ENCODE assay signal across 20 mouse cellular contexts in genomic region chr9:117076785-117077184, GRCm38 (mm10).
DNase-seq lines count a peak whose midpoint lies in the region; ATAC-seq lines count a peak whose summit lies in the region.
"Had no signal": no experiment of that assay in that cellular context is flagged by ENCODE, and none has a peak within 500 bp of the region (broad histone marks: within the 10 kb centered on the region; RNA-seq: fewer than 3 reads in every experiment).

No protein-coding gene starts in this region.

- no peak overlapping the region for H3K4me2 ChIP-seq in intestine, embryonic 14.5 days (ENCODE audit: low read length)
- no peak overlapping the region for H3K4me2 ChIP-seq in intestine, embryonic 16.5 days (ENCODE audit: low read depth, low read length)
- no peak overlapping the region for H3K4me2 ChIP-seq in limb, embryonic 12.5 days
- H3K4me2 ChIP-seq in hindbrain, embryonic 16.5 days (ENCODE audit: low read length): no peak overlapping the region
- H3K4me2 ChIP-seq: heart, embryonic 15.5 days; midbrain, embryonic 15.5 days had no signal

- no peaks in the 10 kb centered on the region for H3K36me3 ChIP-seq in intestine, embryonic 14.5 days (ENCODE audit: control insufficient read depth, insufficient read depth, low read length)
- H3K36me3 ChIP-seq in intestine, embryonic 16.5 days (ENCODE audit: control insufficient read depth, insufficient read depth, low read length): no peaks in the 10 kb centered on the region
- no peaks in the 10 kb centered on the region for H3K36me3 ChIP-seq in limb, embryonic 12.5 days
- no peaks in the 10 kb centered on the region for H3K36me3 ChIP-seq in hindbrain, embryonic 16.5 days (ENCODE audit: control insufficient read depth, insufficient read depth, low read length)
- H3K36me3 ChIP-seq: heart, embryonic 15.5 days; midbrain, embryonic 15.5 days had no signal

- peak overlapping the region; percentile 18; the same call in 1 of the 2 replicates for H3K27ac ChIP-seq in intestine, embryonic 14.5 days (ENCODE audit: low read depth)
- H3K27ac ChIP-seq in intestine, embryonic 16.5 days (ENCODE audit: low read length): no peak overlapping the region
- H3K27ac ChIP-seq in limb, embryonic 12.5 days: peak overlapping the region; percentile 20; the same call in 1 of the 2 replicates
- H3K27ac ChIP-seq in hindbrain, embryonic 16.5 days (ENCODE audit: low read depth, low read length): no peak overlapping the region
- H3K27ac ChIP-seq: heart, embryonic 15.5 days; liver, embryonic 14.5 days; midbrain, embryonic 15.5 days had no signal

- 22% methylated on average over 8 of the region's 8 CpGs for WGBS in intestine, embryonic 14.5 days
- WGBS in intestine, embryonic 16.5 days: 45% methylated on average over 8 of the region's 8 CpGs
- 48% methylated on average over 8 of the region's 8 CpGs for WGBS in limb, embryonic 12.5 days
- 85% methylated on average over 8 of the region's 8 CpGs for WGBS in hindbrain, embryonic 16.5 days

- peaks cover 26% of the 10 kb centered on the region for H3K4me1 ChIP-seq in intestine, embryonic 14.5 days (replicated peaks; ENCODE audit: control insufficient read depth, insufficient read depth, low read length)
- H3K4me1 ChIP-seq in intestine, embryonic 16.5 days (ENCODE audit: control insufficient read depth, insufficient read depth, low read length): peaks cover 5% of the 10 kb centered on the region; the same call in 1 of the 2 replicates
- peaks cover 55% of the 10 kb centered on the region for H3K4me1 ChIP-seq in limb, embryonic 12.5 days (replicated peaks)
- H3K4me1 ChIP-seq in hindbrain, embryonic 16.5 days (ENCODE audit: control insufficient read depth, insufficient read depth, low read depth, low read length): peaks cover 4% of the 10 kb centered on the region; the same call in 1 of the 2 replicates
- H3K4me1 ChIP-seq: midbrain, embryonic 15.5 days had no signal

- no peak overlapping the region for H3K9ac ChIP-seq in intestine, embryonic 14.5 days (ENCODE audit: low read length)
- H3K9ac ChIP-seq in intestine, embryonic 16.5 days (ENCODE audit: low read depth, low read length): no peak overlapping the region
- no peak overlapping the region for H3K9ac ChIP-seq in limb, embryonic 12.5 days (replicated peaks)
- H3K9ac ChIP-seq in hindbrain, embryonic 16.5 days (ENCODE audit: low read depth, low read length): no peak overlapping the region
- H3K9ac ChIP-seq: heart, embryonic 15.5 days; liver, embryonic 14.5 days; midbrain, embryonic 15.5 days had no signal

- no peak overlapping the region for H3K4me3 ChIP-seq in intestine, embryonic 14.5 days (ENCODE audit: low read depth, low read length)
- no peak overlapping the region for H3K4me3 ChIP-seq in intestine, embryonic 16.5 days (ENCODE audit: low read length)
- H3K4me3 ChIP-seq in limb, embryonic 12.5 days (replicated peaks): no peak overlapping the region
- H3K4me3 ChIP-seq in hindbrain, embryonic 16.5 days (ENCODE audit: low read length): no peak overlapping the region
- H3K4me3 ChIP-seq: erythroblast, embryonic 14.5 days; heart, embryonic 15.5 days; midbrain, embryonic 15.5 days; myocyte had no signal

- H3K27me3 ChIP-seq in intestine, embryonic 14.5 days (replicated peaks; ENCODE audit: control insufficient read depth, insufficient read depth, low read length): no peaks in the 10 kb centered on the region
- H3K27me3 ChIP-seq in intestine, embryonic 16.5 days (replicated peaks; ENCODE audit: control insufficient read depth, insufficient read depth, low read length): no peaks in the 10 kb centered on the region
- no peaks in the 10 kb centered on the region for H3K27me3 ChIP-seq in limb, embryonic 12.5 days
- no peaks in the 10 kb centered on the region for H3K27me3 ChIP-seq in hindbrain, embryonic 16.5 days (replicated peaks; ENCODE audit: control insufficient read depth, insufficient read depth, low read length)
- H3K27me3 ChIP-seq: heart, embryonic 15.5 days; midbrain, embryonic 15.5 days had no signal

- ATAC-seq in intestine, embryonic 14.5 days (replicated peaks; ENCODE audit: low FRiP score, low TSS enrichment, low read depth): no peak
- no peak for ATAC-seq in intestine, embryonic 16.5 days
- ATAC-seq in common myeloid progenitor, adult 5-6 weeks (replicated peaks; ENCODE audit: low read depth, poor library complexity, severe bottlenecking): peak; percentile 76
- no peak for ATAC-seq in limb, embryonic 12.5 days (ENCODE audit: insufficient number of reproducible peaks, insufficient read depth, low FRiP score, low TSS enrichment, low read depth)
- ATAC-seq in hindbrain, embryonic 16.5 days: no peak
- ATAC-seq: forebrain, embryonic 14.5 days; inflammation-experienced regulatory T-cells, adult 6 months; midbrain, embryonic 15.5 days had no signal

- no peaks in the 10 kb centered on the region for H3K9me3 ChIP-seq in intestine, embryonic 14.5 days (ENCODE audit: control insufficient read depth, low read length)
- H3K9me3 ChIP-seq in intestine, embryonic 16.5 days (ENCODE audit: control insufficient read depth, low read length): no peaks in the 10 kb centered on the region
- H3K9me3 ChIP-seq in limb, embryonic 12.5 days: no peaks in the 10 kb centered on the region
- H3K9me3 ChIP-seq in hindbrain, embryonic 16.5 days (ENCODE audit: control insufficient read depth, low read length): no peaks in the 10 kb centered on the region
- H3K9me3 ChIP-seq: heart, embryonic 15.5 days; midbrain, embryonic 15.5 days had no signal

- DNase-seq in embryo, embryonic 10 days (ENCODE audit: low spot score): peak; percentile 46
- no peak for DNase-seq in embryo, embryonic 11 days
- no peak for DNase-seq in intestine, embryonic 14.5 days (ENCODE audit: low spot score)
- DNase-seq in spleen, adult 12 weeks (ENCODE audit: low spot score): no peak
- DNase-seq: adrenal gland, adult 2 months; cerebellum, adult 9-10 months; gastrocnemius, postnatal 14 days; kidney, postnatal 36 days; retina, postnatal 1 day had no signal

Comparison
In these comparisons a context has a peak if more than half of its experiments do, and no peak if none do; other contexts are left out.
1. H3K27ac ChIP-seq: peak in intestine, embryonic 14.5 days (single experiment) and limb, embryonic 12.5 days (single experiment); none in intestine, embryonic 16.5 days (single experiment) and hindbrain, embryonic 16.5 days (single experiment).